Mouse (Mus musculus): ENCODE measurements around the gene Dytn. TPM values are rescaled to one million over a fixed set of nuclear protein-coding genes. Genes with fewer than 3 reads are reported as not detected.
A peak's percentile ranks its signal among the peaks of the same experiment; 100 is the strongest.
"Not testable (repeated sequence)": the region's sequence is repeated elsewhere in the genome, so short reads cannot be mapped to it uniquely, and the experiment has no call there.

Dytn gene
- total and polyA plus RNA-seq, 2 experiments from 2014 or later, result 0.26 TPM; not detected in 1

- H3K27me3 ChIP-seq (ENCODE audit: insufficient read depth, low read length), result no peaks in the 10 kb centered on the region
- H3K9me3 ChIP-seq (ENCODE audit: low read length), result no peaks in the 10 kb centered on the region
- 10% methylated on average over 6 of the region's 6 CpGs for WGBS
- no peaks in the 10 kb centered on the region for H3K4me1 ChIP-seq (ENCODE audit: insufficient read depth, low read length)
- peak; percentile 80 for TF ChIP-seq CTCF (IDR thresholded peaks at IDR 0.05; ENCODE audit: low read depth)
- no peak overlapping the region for H3K9ac ChIP-seq (replicated peaks; ENCODE audit: low read length)
- ATAC-seq (0 out of 2 replicates have a peak, but pooled peaks have one; percentile 24), DNase-seq (ENCODE audit: low spot score) (peak; percentile 87)
- H3K4me3 ChIP-seq (ENCODE audit: low read length), result no peak overlapping the region
- H3K36me3 ChIP-seq (ENCODE audit: insufficient read depth, low read length), result no peaks in the 10 kb centered on the region
- H3K27ac ChIP-seq, result no peak overlapping the region
- H3K4me2 ChIP-seq (ENCODE audit: low read depth, low read length), result no peak overlapping the region
Observed at GRCm38 (mm10) chr1:63658016-63658415, 28.7 kb downstream of the Dytn start.

GRCm38 (mm10) chr1:63639921-63640320 lies 46.8 kb downstream of the Dytn start:
- Histone ChIP-seq H3K9ac (replicated peaks; ENCODE audit: low read length) (no peak overlapping the region), H3K9me3 (ENCODE audit: low read length) (no peaks in the 10 kb centered on the region), H3K27ac (no peak overlapping the region), H3K4me3 (ENCODE audit: low read length) (no peak overlapping the region), H3K4me2 (ENCODE audit: low read depth, low read length) (no peak overlapping the region), H3K4me1 (ENCODE audit: insufficient read depth, low read length) (no peaks in the 10 kb centered on the region), H3K27me3 (ENCODE audit: insufficient read depth, low read length) (no peaks in the 10 kb centered on the region), H3K36me3 (ENCODE audit: insufficient read depth, low read length) (no peaks in the 10 kb centered on the region)
- no peak for DNase-seq (ENCODE audit: low spot score)
- TF ChIP-seq CTCF (IDR thresholded peaks at IDR 0.05; ENCODE audit: low read depth), result no peak
- WGBS, result 70% methylated on average over 6 of the region's 6 CpGs
- no peak for ATAC-seq

GRCm38 (mm10) chr1:63630390-63630789 lies 56.3 kb downstream of the Dytn start:
- not testable (repeated sequence) for H3K36me3 ChIP-seq (ENCODE audit: insufficient read depth, low read length); H3K4me3 ChIP-seq (ENCODE audit: low read length); H3K4me1 ChIP-seq (ENCODE audit: insufficient read depth, low read length); H3K9ac ChIP-seq (replicated peaks; ENCODE audit: low read length); H3K9me3 ChIP-seq (ENCODE audit: low read length); DNase-seq (ENCODE audit: low spot score); ATAC-seq; H3K27ac ChIP-seq; H3K4me2 ChIP-seq (ENCODE audit: low read depth, low read length); H3K27me3 ChIP-seq (ENCODE audit: insufficient read depth, low read length)

- Histone ChIP-seq H3K27me3 (ENCODE audit: insufficient read depth, low read length) (no peaks in the 10 kb centered on the region), H3K9ac (replicated peaks; ENCODE audit: low read length) (no peak overlapping the region), H3K36me3 (ENCODE audit: insufficient read depth, low read length) (no peaks in the 10 kb centered on the region), H3K27ac (no peak overlapping the region), H3K9me3 (ENCODE audit: low read length) (no peaks in the 10 kb centered on the region), H3K4me3 (ENCODE audit: low read length) (no peak overlapping the region), H3K4me2 (ENCODE audit: low read depth, low read length) (no peak overlapping the region), H3K4me1 (ENCODE audit: insufficient read depth, low read length) (no peaks in the 10 kb centered on the region)
- WGBS, result 42% methylated on average over 2 of the region's 2 CpGs
- DNase-seq (ENCODE audit: low spot score) (peak; percentile 25), ATAC-seq (no peak)
- no peak for TF ChIP-seq CTCF (IDR thresholded peaks at IDR 0.05; ENCODE audit: low read depth)
Observed at GRCm38 (mm10) chr1:63628211-63628610, 58.5 kb downstream of the Dytn start.

GRCm38 (mm10) chr1:63615668-63616067 lies 71.1 kb downstream of the Dytn start, which contains the start of gene Gm39653:
Gene Gm39653, plus strand, starts transcription at chr1:63615968.
- no peak for DNase-seq (ENCODE audit: low spot score)
- Histone ChIP-seq H3K4me1 (ENCODE audit: insufficient read depth, low read length) (peaks cover 4% of the 10 kb centered on the region; the same call in 1 of the 2 replicates), H3K4me2 (ENCODE audit: low read depth, low read length) (no peak within 1 kb of the TSS), H3K27me3 (ENCODE audit: insufficient read depth, low read length) (0 out of 2 replicates have a peak, but pooled peaks cover 4% of the 10 kb centered on the region), H3K9ac (replicated peaks; ENCODE audit: low read length) (no peak within 1 kb of the TSS), H3K36me3 (ENCODE audit: insufficient read depth, low read length) (no peaks in the 10 kb centered on the region), H3K4me3 (ENCODE audit: low read length) (no peak within 1 kb of the TSS), H3K9me3 (ENCODE audit: low read length) (no peaks in the 10 kb centered on the region), H3K27ac (no peak within 1 kb of the TSS)
- no peak for ATAC-seq
- no peak for TF ChIP-seq CTCF (IDR thresholded peaks at IDR 0.05; ENCODE audit: low read depth)
- 82% methylated on average over 3 of the region's 3 CpGs for WGBS

GRCm38 (mm10) chr1:63614594-63614993 lies 72.1 kb downstream of the Dytn start:
- Histone ChIP-seq H3K9me3 (ENCODE audit: low read length) (no peaks in the 10 kb centered on the region), H3K9ac (replicated peaks; ENCODE audit: low read length) (no peak overlapping the region), H3K4me1 (ENCODE audit: insufficient read depth, low read length) (peaks cover 4% of the 10 kb centered on the region; the same call in 1 of the 2 replicates), H3K36me3 (ENCODE audit: insufficient read depth, low read length) (no peaks in the 10 kb centered on the region), H3K27me3 (ENCODE audit: insufficient read depth, low read length) (0 out of 2 replicates have a peak, but pooled peaks cover 4% of the 10 kb centered on the region), H3K27ac (no peak overlapping the region), H3K4me2 (ENCODE audit: low read depth, low read length) (peak overlapping the region; percentile 50), H3K4me3 (ENCODE audit: low read length) (peak overlapping the region; percentile 21)
- no peak for ATAC-seq
- DNase-seq (ENCODE audit: low spot score), result peak; percentile 19
- WGBS, result 3% methylated on average over 11 of the region's 11 CpGs
- TF ChIP-seq CTCF (IDR thresholded peaks at IDR 0.05; ENCODE audit: low read depth), result no peak

- TF ChIP-seq CTCF (IDR thresholded peaks at IDR 0.05; ENCODE audit: low read depth), result no peak
- Histone ChIP-seq H3K9ac (replicated peaks; ENCODE audit: low read length) (no peak overlapping the region), H3K4me1 (ENCODE audit: insufficient read depth, low read length) (peaks cover 4% of the 10 kb centered on the region; the same call in 1 of the 2 replicates), H3K36me3 (ENCODE audit: insufficient read depth, low read length) (no peaks in the 10 kb centered on the region), H3K9me3 (ENCODE audit: low read length) (no peaks in the 10 kb centered on the region), H3K4me3 (ENCODE audit: low read length) (no peak overlapping the region), H3K4me2 (ENCODE audit: low read depth, low read length) (no peak overlapping the region), H3K27me3 (ENCODE audit: insufficient read depth, low read length) (0 out of 2 replicates have a peak, but pooled peaks cover 4% of the 10 kb centered on the region), H3K27ac (no peak overlapping the region)
- WGBS, result 92% methylated on average over 4 of the region's 4 CpGs
- ATAC-seq, result no peak
- no peak for DNase-seq (ENCODE audit: low spot score)
Observed at GRCm38 (mm10) chr1:63609613-63610012, 77.1 kb downstream of the Dytn start.
